Mouse (Mus musculus) c-Kit-positive CD71-negative TER-119-negative erythroid progenitor cells, embryonic 14.5 days (primary cell): ENCODE measurements at regions not wholly inside any gene's neighbourhood (a gene's known extent, or its start where the extent isn't known, plus 50 kb on each side); places are given as distances from the start of the nearest gene placed in this dataset.

Experiments used
- DNase-seq: peaks from one replicate; pipeline ENCODE4 v3.0.0-alpha.2; 2013; ENCODE audit warnings: low read depth

GRCm38 (mm10) chr13:51336726-51337125, 71.7 kb upstream of the S1pr3 start:
- DNase-seq = no peak

GRCm38 (mm10) chr13:51337931-51338330, 70.5 kb upstream of the S1pr3 start:
- no peak for DNase-seq

GRCm38 (mm10) chr13:51345321-51345720, 63.1 kb upstream of the S1pr3 start:
- no peak for DNase-seq

- no peak for DNase-seq
Measured at GRCm38 (mm10) chr13:51345839-51346550, 62.4 kb upstream of the S1pr3 start.

- DNase-seq = no peak
Measured at GRCm38 (mm10) chr13:51348707-51349106, 59.7 kb upstream of the S1pr3 start.

GRCm38 (mm10) chr13:51349818-51350551, 58.5 kb upstream of the S1pr3 start:
- no peak for DNase-seq

GRCm38 (mm10) chr13:51352874-51353273, 55.6 kb upstream of the S1pr3 start:
- DNase-seq = no peak

GRCm38 (mm10) chr13:51355507-51355906, 52.9 kb upstream of the S1pr3 start:
- no peak for DNase-seq
